Mouse (Mus musculus) skeletal muscle tissue, adult 2 months (tissue): Measurements from ENCODE around the gene Pde4d.

Experiments used
- DNase-seq: peaks from one replicate; pipeline ENCODE4 v3.0.0-alpha.2; 2012; ENCODE audit warnings: low read depth, low spot score

Pde4d gene

GRCm38 (mm10) chr13:109819071-109819470, 1369.3 kb downstream of the Pde4d start:
- DNase-seq, result no peak

GRCm38 (mm10) chr13:109820141-109820540, 1370.4 kb downstream of the Pde4d start:
- DNase-seq, result no peak

GRCm38 (mm10) chr13:109820866-109821265, 1371.1 kb downstream of the Pde4d start:
- no peak for DNase-seq

GRCm38 (mm10) chr13:109821725-109822412, 1372.1 kb downstream of the Pde4d start:
- DNase-seq, result no peak

- DNase-seq, result peak; percentile 97
Observed at GRCm38 (mm10) chr13:109822413-109823298, 1372.9 kb downstream of the Pde4d start.

GRCm38 (mm10) chr13:109823307-109824031, 1373.7 kb downstream of the Pde4d start:
- DNase-seq, result peak; percentile 72

GRCm38 (mm10) chr13:109825891-109826290, 1376.1 kb downstream of the Pde4d start:
- no peak for DNase-seq

- DNase-seq, result no peak
Observed at GRCm38 (mm10) chr13:109827341-109827740, 1377.6 kb downstream of the Pde4d start.

- DNase-seq, result no peak
Observed at GRCm38 (mm10) chr13:109827909-109828308, 1378.2 kb downstream of the Pde4d start.

GRCm38 (mm10) chr13:109829444-109829843, 1379.7 kb downstream of the Pde4d start:
- DNase-seq, result peak; percentile 68

- no peak for DNase-seq
Observed at GRCm38 (mm10) chr13:109834935-109835334, 1385.2 kb downstream of the Pde4d start.

GRCm38 (mm10) chr13:109837453-109837852, 1387.7 kb downstream of the Pde4d start:
- no peak for DNase-seq

- no peak for DNase-seq
Observed at GRCm38 (mm10) chr13:109837921-109838320, 1388.2 kb downstream of the Pde4d start.

- DNase-seq, result no peak
Observed at GRCm38 (mm10) chr13:109840251-109840650, 1390.5 kb downstream of the Pde4d start.

GRCm38 (mm10) chr13:109841140-109841822, 1391.5 kb downstream of the Pde4d start:
- DNase-seq, result no peak

GRCm38 (mm10) chr13:109842982-109843381, 1393.2 kb downstream of the Pde4d start:
- DNase-seq, result no peak

- DNase-seq, result no peak
Observed at GRCm38 (mm10) chr13:109844828-109845227, 1395.1 kb downstream of the Pde4d start.

- no peak for DNase-seq
Observed at GRCm38 (mm10) chr13:109863826-109864225, 1414.1 kb downstream of the Pde4d start.

- DNase-seq, result no peak
Observed at GRCm38 (mm10) chr13:109864311-109864710, 1414.6 kb downstream of the Pde4d start.

GRCm38 (mm10) chr13:109880392-109880791, 1430.6 kb downstream of the Pde4d start:
- no peak for DNase-seq

GRCm38 (mm10) chr13:109881161-109881857, 1431.6 kb downstream of the Pde4d start:
- no peak for DNase-seq
